Mouse (Mus musculus): ENCODE measurements at regions not wholly inside any gene's neighbourhood (a gene's known extent, or its start where the extent isn't known, plus 50 kb on each side); places are given as distances from the start of the nearest gene placed in this dataset.

GRCm38 (mm10) chr1:73570944-73571343, 553.3 kb downstream of the Tns1 start:
- H3K27me3 ChIP-seq (replicated peaks), result no peaks in the 10 kb centered on the region
- no peaks in the 10 kb centered on the region for H3K9me3 ChIP-seq (replicated peaks)
- no peak overlapping the region for H3K9ac ChIP-seq
- H3K36me3 ChIP-seq, result no peaks in the 10 kb centered on the region
- no peak for ATAC-seq
- no peak overlapping the region for H3K4me2 ChIP-seq
- H3K4me3 ChIP-seq, result no peak overlapping the region
- no peaks in the 10 kb centered on the region for H3K4me1 ChIP-seq
- 75% methylated on average over 3 of the region's 3 CpGs for WGBS (ENCODE audit: insufficient replicate concordance)
- H3K27ac ChIP-seq, result no peak overlapping the region

- no peaks in the 10 kb centered on the region for H3K4me1 ChIP-seq
- no peaks in the 10 kb centered on the region for H3K36me3 ChIP-seq
- no peak for ATAC-seq
- H3K4me3 ChIP-seq, result no peak overlapping the region
- no peak overlapping the region for H3K9ac ChIP-seq
- H3K27me3 ChIP-seq (replicated peaks), result no peaks in the 10 kb centered on the region
- H3K27ac ChIP-seq, result no peak overlapping the region
- WGBS (ENCODE audit: insufficient replicate concordance), result 61% methylated on average over 3 of the region's 3 CpGs
- H3K9me3 ChIP-seq (replicated peaks), result no peaks in the 10 kb centered on the region
- no peak overlapping the region for H3K4me2 ChIP-seq
Measured at GRCm38 (mm10) chr1:73566770-73567169, 551.1 kb upstream of the Tnp1 start.

GRCm38 (mm10) chr1:73560594-73560993, 544.9 kb upstream of the Tnp1 start:
- no peak overlapping the region for H3K4me2 ChIP-seq
- H3K4me1 ChIP-seq, result no peaks in the 10 kb centered on the region
- H3K9me3 ChIP-seq (replicated peaks), result no peaks in the 10 kb centered on the region
- WGBS (ENCODE audit: insufficient replicate concordance), result 62% methylated on average over 1 of the region's 1 CpGs
- no peak overlapping the region for H3K4me3 ChIP-seq
- no peaks in the 10 kb centered on the region for H3K27me3 ChIP-seq (replicated peaks)
- ATAC-seq, result no peak
- H3K36me3 ChIP-seq, result no peaks in the 10 kb centered on the region
- H3K9ac ChIP-seq, result no peak overlapping the region
- no peak overlapping the region for H3K27ac ChIP-seq

GRCm38 (mm10) chr1:73547877-73548276, 532.2 kb upstream of the Tnp1 start:
- H3K9me3 ChIP-seq (replicated peaks), result no peaks in the 10 kb centered on the region
- H3K4me2 ChIP-seq, result no peak overlapping the region
- H3K4me3 ChIP-seq, result no peak overlapping the region
- H3K36me3 ChIP-seq, result no peaks in the 10 kb centered on the region
- no peaks in the 10 kb centered on the region for H3K4me1 ChIP-seq
- H3K9ac ChIP-seq, result no peak overlapping the region
- no peak overlapping the region for H3K27ac ChIP-seq
- 73% methylated on average over 3 of the region's 3 CpGs for WGBS (ENCODE audit: insufficient replicate concordance)
- H3K27me3 ChIP-seq (replicated peaks), result no peaks in the 10 kb centered on the region
- ATAC-seq, result no peak

GRCm38 (mm10) chr1:73545401-73545800, 529.7 kb upstream of the Tnp1 start:
- no peak overlapping the region for H3K4me3 ChIP-seq
- no peaks in the 10 kb centered on the region for H3K27me3 ChIP-seq (replicated peaks)
- WGBS (ENCODE audit: insufficient replicate concordance), result 67% methylated on average over 6 of the region's 6 CpGs
- H3K4me1 ChIP-seq, result no peaks in the 10 kb centered on the region
- no peak for ATAC-seq
- no peak overlapping the region for H3K27ac ChIP-seq
- no peaks in the 10 kb centered on the region for H3K36me3 ChIP-seq
- H3K9ac ChIP-seq, result no peak overlapping the region
- H3K9me3 ChIP-seq (replicated peaks), result no peaks in the 10 kb centered on the region
- H3K4me2 ChIP-seq, result no peak overlapping the region

GRCm38 (mm10) chr1:73541371-73541770, 525.7 kb upstream of the Tnp1 start:
- ATAC-seq, result no peak
- Histone ChIP-seq H3K9me3 (replicated peaks) (no peaks in the 10 kb centered on the region), H3K4me1 (no peaks in the 10 kb centered on the region), H3K9ac (no peak overlapping the region), H3K4me3 (no peak overlapping the region), H3K27me3 (replicated peaks) (no peaks in the 10 kb centered on the region), H3K4me2 (no peak overlapping the region), H3K36me3 (no peaks in the 10 kb centered on the region), H3K27ac (no peak overlapping the region)
- WGBS (ENCODE audit: insufficient replicate concordance), result 48% methylated on average over 5 of the region's 5 CpGs

- Histone ChIP-seq H3K4me3 (no peak overlapping the region), H3K36me3 (no peaks in the 10 kb centered on the region), H3K27ac (no peak overlapping the region), H3K9ac (no peak overlapping the region), H3K27me3 (replicated peaks) (no peaks in the 10 kb centered on the region), H3K4me2 (no peak overlapping the region), H3K4me1 (no peaks in the 10 kb centered on the region), H3K9me3 (replicated peaks) (no peaks in the 10 kb centered on the region)
- no peak for ATAC-seq
- 39% methylated on average over 2 of the region's 2 CpGs for WGBS (ENCODE audit: insufficient replicate concordance)
Measured at GRCm38 (mm10) chr1:73538420-73538871, 522.7 kb upstream of the Tnp1 start.

GRCm38 (mm10) chr1:73535726-73536265, 520.1 kb upstream of the Tnp1 start:
- WGBS (ENCODE audit: insufficient replicate concordance), result 70% methylated on average over 4 of the region's 4 CpGs
- H3K4me3 ChIP-seq, result no peak overlapping the region
- no peak for ATAC-seq

GRCm38 (mm10) chr1:73533526-73533925, 517.8 kb upstream of the Tnp1 start:
- ATAC-seq, result no peak
- Histone ChIP-seq H3K4me3 (no peak overlapping the region), H3K27ac (no peak overlapping the region), H3K9ac (no peak overlapping the region), H3K36me3 (no peaks in the 10 kb centered on the region), H3K4me1 (no peaks in the 10 kb centered on the region), H3K9me3 (replicated peaks) (no peaks in the 10 kb centered on the region), H3K27me3 (replicated peaks) (no peaks in the 10 kb centered on the region), H3K4me2 (no peak overlapping the region)
- 63% methylated on average over 3 of the region's 3 CpGs for WGBS (ENCODE audit: insufficient replicate concordance)

More at GRCm38 (mm10) chr1:73535726-73536265, 520.1 kb upstream of the Tnp1 start:
- Histone ChIP-seq H3K4me1 (no peaks in the 10 kb centered on the region), H3K27ac (no peak overlapping the region), H3K36me3 (no peaks in the 10 kb centered on the region), H3K9me3 (replicated peaks) (no peaks in the 10 kb centered on the region), H3K27me3 (replicated peaks) (no peaks in the 10 kb centered on the region), H3K4me2 (no peak overlapping the region), H3K9ac (no peak overlapping the region)

- ATAC-seq, result no peak
- 65% methylated on average over 4 of the region's 4 CpGs for WGBS (ENCODE audit: insufficient replicate concordance)
- H3K9ac ChIP-seq, result no peak overlapping the region
- no peaks in the 10 kb centered on the region for H3K36me3 ChIP-seq
- H3K4me3 ChIP-seq, result no peak overlapping the region
- H3K27me3 ChIP-seq (replicated peaks), result no peaks in the 10 kb centered on the region
- H3K4me1 ChIP-seq, result no peaks in the 10 kb centered on the region
- no peak overlapping the region for H3K27ac ChIP-seq
- no peaks in the 10 kb centered on the region for H3K9me3 ChIP-seq (replicated peaks)
- no peak overlapping the region for H3K4me2 ChIP-seq
Measured at GRCm38 (mm10) chr1:73532316-73532715, 516.6 kb upstream of the Tnp1 start.

- 41% methylated on average over 3 of the region's 3 CpGs for WGBS (ENCODE audit: insufficient replicate concordance)
- Histone ChIP-seq H3K9me3 (replicated peaks) (no peaks in the 10 kb centered on the region), H3K27me3 (replicated peaks) (no peaks in the 10 kb centered on the region)
Measured at GRCm38 (mm10) chr1:73531831-73532230, 516.1 kb upstream of the Tnp1 start.

GRCm38 (mm10) chr1:73530326-73530725, 514.6 kb upstream of the Tnp1 start:
- no peak for ATAC-seq
- 50% methylated on average over 2 of the region's 2 CpGs for whole genome bisulfite sequencing (ENCODE audit: insufficient replicate concordance)

More at GRCm38 (mm10) chr1:73531831-73532230, 516.1 kb upstream of the Tnp1 start:
- Histone ChIP-seq H3K4me1 (no peaks in the 10 kb centered on the region), H3K4me3 (no peak overlapping the region), H3K9ac (no peak overlapping the region), H3K4me2 (no peak overlapping the region), H3K36me3 (no peaks in the 10 kb centered on the region), H3K27ac (no peak overlapping the region)
- ATAC-seq, result no peak

GRCm38 (mm10) chr1:73528623-73529022, 512.9 kb upstream of the Tnp1 start:
- Histone ChIP-seq H3K4me1 (no peaks in the 10 kb centered on the region), H3K27me3 (replicated peaks) (no peaks in the 10 kb centered on the region), H3K27ac (no peak overlapping the region), H3K4me2 (no peak overlapping the region), H3K9ac (no peak overlapping the region), H3K36me3 (no peaks in the 10 kb centered on the region), H3K4me3 (no peak overlapping the region), H3K9me3 (replicated peaks) (no peaks in the 10 kb centered on the region)
- no peak for ATAC-seq
- WGBS (ENCODE audit: insufficient replicate concordance), result 64% methylated on average over 1 of the region's 1 CpGs

More at GRCm38 (mm10) chr1:73530326-73530725, 514.6 kb upstream of the Tnp1 start:
- H3K4me3 ChIP-seq, result no peak overlapping the region
- H3K27ac ChIP-seq, result no peak overlapping the region
- no peak overlapping the region for H3K9ac ChIP-seq
- H3K9me3 ChIP-seq (replicated peaks), result no peaks in the 10 kb centered on the region
- no peak overlapping the region for H3K4me2 ChIP-seq
- H3K36me3 ChIP-seq, result no peaks in the 10 kb centered on the region
- H3K27me3 ChIP-seq (replicated peaks), result no peaks in the 10 kb centered on the region
- H3K4me1 ChIP-seq, result no peaks in the 10 kb centered on the region
